Mouse (Mus musculus): ENCODE data around the gene Smyd1.

DNA sequence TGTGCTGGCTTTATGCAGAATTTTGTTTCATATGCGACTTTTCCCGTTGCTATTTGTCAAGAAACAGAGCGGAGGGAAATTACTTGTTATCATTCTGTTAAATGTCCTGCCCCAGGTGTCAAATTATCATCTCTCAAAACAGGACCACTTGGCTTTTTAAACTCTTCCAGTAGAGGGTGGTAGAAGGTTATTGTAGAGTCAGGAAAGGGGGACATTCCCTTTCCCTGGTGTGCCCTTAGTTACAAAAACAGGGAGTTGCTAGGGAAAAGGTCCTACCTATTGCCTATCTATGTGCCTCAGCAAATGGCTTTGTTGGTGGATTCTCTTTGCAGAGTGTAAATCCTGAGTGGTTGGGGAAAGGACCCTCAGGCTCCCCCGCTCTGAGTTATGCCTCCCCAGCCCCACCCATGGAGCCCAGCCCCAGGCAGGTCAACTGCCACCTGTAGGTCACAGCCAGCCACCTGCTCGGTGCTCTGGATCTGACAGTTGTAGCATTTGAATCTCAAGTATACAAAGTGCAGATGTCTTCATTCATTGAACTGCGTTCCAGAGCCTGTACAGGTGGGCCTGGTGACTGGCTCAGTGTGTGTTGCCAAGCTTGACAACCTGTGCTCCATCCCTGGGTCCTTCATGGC, 19.8 kb downstream of the Smyd1 start:
- TF ChIP-seq HCFC1 (IDR thresholded peaks at IDR 0.05; ENCODE audit: borderline replicate concordance, insufficient read depth, low read length), result no peak
- TF ChIP-seq ZNF384 (IDR thresholded peaks at IDR 0.05; ENCODE audit: low read depth, low read length), result no peak
- TF ChIP-seq CHD2 (IDR thresholded peaks at IDR 0.05; ENCODE audit: low read depth, low read length), result no peak

Data from ES-E14 (cell line).